In the genomic region with DNA sequence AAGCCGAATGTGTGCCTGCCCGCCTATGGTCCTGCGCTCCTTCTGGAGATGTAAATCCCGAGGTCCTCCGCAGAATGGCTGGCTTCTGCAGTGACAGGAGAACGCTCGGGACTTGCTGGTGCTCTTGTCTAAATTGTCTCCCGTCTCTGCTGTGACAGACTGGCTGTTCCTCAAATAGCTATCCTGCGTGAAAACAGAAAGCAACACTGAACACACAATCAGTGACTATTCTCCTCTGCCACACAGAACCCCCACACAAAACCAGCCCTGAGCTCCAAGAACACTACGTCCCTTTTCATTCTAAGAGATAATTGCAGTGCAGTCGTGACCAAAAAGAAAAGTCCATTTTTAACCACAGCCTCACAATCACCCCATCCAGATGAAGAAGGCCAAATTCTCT, we compare ENCODE assay signal across 13 mouse cellular contexts.
A peak's percentile ranks its signal among the peaks of the same experiment; 100 is the strongest.
DNase-seq lines count a peak whose midpoint lies in the region; ATAC-seq lines count a peak whose summit lies in the region.
"Had no signal": no experiment of that assay in that cellular context is flagged by ENCODE, and none has a peak within 500 bp of the region (broad histone marks: within the 10 kb centered on the region; RNA-seq: fewer than 3 reads in every experiment).

No protein-coding gene starts in this region.

- no peaks in the 10 kb centered on the region for H3K27me3 ChIP-seq in heart, embryonic 12.5 days (replicated peaks)
- no peaks in the 10 kb centered on the region for H3K27me3 ChIP-seq in forebrain, embryonic 13.5 days
- H3K27me3 ChIP-seq: intestine, embryonic 15.5 days had no signal

- DNase-seq in heart, adult 11 months = peak; percentile 93
- peak; percentile 48 to 57 for DNase-seq in layer of hippocampus, postnatal 36 days
- peak; percentile 61 for DNase-seq in right cerebral cortex, postnatal 25 days
- no peak for DNase-seq in cerebellum, adult 11-12 months
- no peak for DNase-seq in thymus, postnatal 36 days
- DNase-seq: cerebellum, postnatal 10 days; gastrocnemius, postnatal 25 days had no signal

- no peaks in the 10 kb centered on the region for H3K36me3 ChIP-seq in heart, embryonic 12.5 days
- H3K36me3 ChIP-seq in forebrain, embryonic 13.5 days (ENCODE audit: poor library complexity, severe bottlenecking) = no peaks in the 10 kb centered on the region
- H3K36me3 ChIP-seq: G1E; intestine, embryonic 15.5 days had no signal

- no peak overlapping the region for H3K9ac ChIP-seq in heart, embryonic 12.5 days
- no peak overlapping the region for H3K9ac ChIP-seq in forebrain, embryonic 13.5 days
- H3K9ac ChIP-seq: intestine, embryonic 15.5 days; liver, embryonic 14.5 days had no signal

- H3K9me3 ChIP-seq in heart, embryonic 12.5 days (replicated peaks) = no peaks in the 10 kb centered on the region
- no peaks in the 10 kb centered on the region for H3K9me3 ChIP-seq in forebrain, embryonic 13.5 days (replicated peaks)
- H3K9me3 ChIP-seq: intestine, embryonic 15.5 days had no signal

- H3K4me1 ChIP-seq in heart, embryonic 12.5 days (replicated peaks) = peaks cover 13% of the 10 kb centered on the region
- H3K4me1 ChIP-seq in forebrain, embryonic 13.5 days = no peaks in the 10 kb centered on the region
- H3K4me1 ChIP-seq: intestine, embryonic 15.5 days had no signal

- 57% methylated on average over 11 of the region's 11 CpGs for WGBS in heart, embryonic 12.5 days
- 60% methylated on average over 11 of the region's 11 CpGs for WGBS in forebrain, embryonic 13.5 days

- no peak overlapping the region for H3K4me2 ChIP-seq in heart, embryonic 12.5 days
- H3K4me2 ChIP-seq in forebrain, embryonic 13.5 days = no peak overlapping the region
- H3K4me2 ChIP-seq: intestine, embryonic 15.5 days had no signal

- no peak overlapping the region for H3K27ac ChIP-seq in heart, embryonic 12.5 days (ENCODE audit: poor library complexity, severe bottlenecking)
- H3K27ac ChIP-seq in forebrain, embryonic 13.5 days = no peak overlapping the region
- H3K27ac ChIP-seq: intestine, embryonic 15.5 days; liver, embryonic 14.5 days had no signal

- ATAC-seq in heart, embryonic 12.5 days (ENCODE audit: insufficient number of reproducible peaks, low FRiP score) = no peak
- peak; percentile 96 for ATAC-seq in frontal cortex, adult (ENCODE audit: low TSS enrichment)
- no peak for ATAC-seq in forebrain, embryonic 13.5 days
- ATAC-seq: intestine, embryonic 15.5 days had no signal

- no peak overlapping the region for H3K4me3 ChIP-seq in heart, embryonic 12.5 days
- no peak overlapping the region for H3K4me3 ChIP-seq in forebrain, embryonic 13.5 days
- H3K4me3 ChIP-seq: intestine, embryonic 15.5 days had no signal

Comparison
In these comparisons a context has a peak if more than half of its experiments do, and no peak if none do; other contexts are left out.
1. DNase-seq: peak in heart, adult 11 months (single experiment), layer of hippocampus, postnatal 36 days (2 of 2) and right cerebral cortex, postnatal 25 days (single experiment); none in cerebellum, adult 11-12 months (single experiment) and thymus, postnatal 36 days (0 of 2).